Mouse (Mus musculus): ENCODE measurements around the gene Fto.

Gene Fto

GRCm38 (mm10) chr8:91571978-91572377 lies 258.7 kb downstream of the Fto start:
- DNase-seq, result no peak

- no peak for DNase-seq
Measured at GRCm38 (mm10) chr8:91572630-91573029, 259.3 kb downstream of the Fto start.

GRCm38 (mm10) chr8:91575576-91575975 lies 262.3 kb downstream of the Fto start:
- DNase-seq, result no peak

- DNase-seq, result no peak
Measured at GRCm38 (mm10) chr8:91576086-91576917, 263.0 kb downstream of the Fto start.

GRCm38 (mm10) chr8:91576918-91577241 lies 263.6 kb downstream of the Fto start:
- no peak for DNase-seq

- no peak for DNase-seq
Measured at GRCm38 (mm10) chr8:91577605-91578004, 264.3 kb downstream of the Fto start.

- DNase-seq, result no peak
Measured at GRCm38 (mm10) chr8:91584620-91585415, 271.5 kb downstream of the Fto start.

GRCm38 (mm10) chr8:91592436-91593105 lies 279.2 kb downstream of the Fto start:
- DNase-seq, result no peak

- no peak for DNase-seq
Measured at GRCm38 (mm10) chr8:91593202-91593781, 280.0 kb downstream of the Fto start.

- DNase-seq, result no peak
Measured at GRCm38 (mm10) chr8:91599349-91599837, 286.1 kb downstream of the Fto start.

GRCm38 (mm10) chr8:91603751-91604150 lies 290.4 kb downstream of the Fto start:
- DNase-seq, result peak; percentile 35

- no peak for DNase-seq
Measured at GRCm38 (mm10) chr8:91605901-91606300, 292.6 kb downstream of the Fto start.

- DNase-seq, result peak; percentile 56
Measured at GRCm38 (mm10) chr8:91607091-91607490, 293.8 kb downstream of the Fto start.

- DNase-seq, result no peak
Measured at GRCm38 (mm10) chr8:91611191-91611590, 297.9 kb downstream of the Fto start.

- DNase-seq, result no peak
Measured at GRCm38 (mm10) chr8:91611723-91612362, 298.5 kb downstream of the Fto start.

- no peak for DNase-seq
Measured at GRCm38 (mm10) chr8:91612387-91613130, 299.2 kb downstream of the Fto start.

GRCm38 (mm10) chr8:91613603-91614002 lies 300.3 kb downstream of the Fto start:
- no peak for DNase-seq

- no peak for DNase-seq
Measured at GRCm38 (mm10) chr8:91615196-91615595, 301.9 kb downstream of the Fto start.

- no peak for DNase-seq
Measured at GRCm38 (mm10) chr8:91615781-91616683, 302.7 kb downstream of the Fto start.

GRCm38 (mm10) chr8:91617772-91618171 lies 304.4 kb downstream of the Fto start:
- DNase-seq, result no peak

GRCm38 (mm10) chr8:91622757-91623156 lies 309.4 kb downstream of the Fto start:
- no peak for DNase-seq

Measured in cerebellum, adult 11-12 months (tissue).